Mouse (Mus musculus) spleen, embryonic (tissue): ENCODE measurements around the gene 4932438A13Rik.

Experiments
- CTCF ChIA-PET: fragments of 350-600 bp; sonication (Branson Sonifier 250); formaldehyde crosslinking; loops from one replicate; lab custom pipeline; 2022; lab: Charles Lee

4932438A13Rik gene

GRCm38 (mm10) chr3:36917832-36918231 lies 54.9 kb downstream of the 4932438A13Rik start:
- CTCF ChIA-PET, result no interaction called here

GRCm38 (mm10) chr3:36918322-36918721 lies 55.4 kb downstream of the 4932438A13Rik start:
- CTCF ChIA-PET, result no interaction called here

GRCm38 (mm10) chr3:36941572-36941971 lies 78.7 kb downstream of the 4932438A13Rik start:
- CTCF ChIA-PET, result no interaction called here

- CTCF ChIA-PET, result no interaction called here
These were observed 79.2 kb downstream of the 4932438A13Rik start for GRCm38 (mm10) chr3:36942108-36942507.

GRCm38 (mm10) chr3:36943706-36944105 lies 80.8 kb downstream of the 4932438A13Rik start:
- CTCF ChIA-PET, result no interaction called here

GRCm38 (mm10) chr3:37037979-37038378 lies 175.1 kb downstream of the 4932438A13Rik start:
- CTCF ChIA-PET, result interaction anchor here (0.6 kb wide), 1 partner anchor 216 kb away, joined by 5 read pairs; no protein-coding TSS in a partner anchor

GRCm38 (mm10) chr3:37039811-37040210 lies 176.9 kb downstream of the 4932438A13Rik start:
- CTCF ChIA-PET, result no interaction called here

GRCm38 (mm10) chr3:37051491-37051890 lies 188.6 kb downstream of the 4932438A13Rik start:
- CTCF ChIA-PET, result no interaction called here

GRCm38 (mm10) chr3:37063406-37063805 lies 200.5 kb downstream of the 4932438A13Rik start, which contains the start of gene Adad1:
TSS of gene Adad1 (plus strand) at chr3:37063527.
- CTCF ChIA-PET, result no interaction called here

GRCm38 (mm10) chr3:37073211-37073610 lies 210.3 kb downstream of the 4932438A13Rik start:
- CTCF ChIA-PET, result no interaction called here

- CTCF ChIA-PET, result no interaction called here
These were observed 222.0 kb downstream of the 4932438A13Rik start for GRCm38 (mm10) chr3:37084860-37085259.

GRCm38 (mm10) chr3:37090721-37091120 lies 227.8 kb downstream of the 4932438A13Rik start:
- CTCF ChIA-PET, result no interaction called here
